In the genomic region with DNA sequence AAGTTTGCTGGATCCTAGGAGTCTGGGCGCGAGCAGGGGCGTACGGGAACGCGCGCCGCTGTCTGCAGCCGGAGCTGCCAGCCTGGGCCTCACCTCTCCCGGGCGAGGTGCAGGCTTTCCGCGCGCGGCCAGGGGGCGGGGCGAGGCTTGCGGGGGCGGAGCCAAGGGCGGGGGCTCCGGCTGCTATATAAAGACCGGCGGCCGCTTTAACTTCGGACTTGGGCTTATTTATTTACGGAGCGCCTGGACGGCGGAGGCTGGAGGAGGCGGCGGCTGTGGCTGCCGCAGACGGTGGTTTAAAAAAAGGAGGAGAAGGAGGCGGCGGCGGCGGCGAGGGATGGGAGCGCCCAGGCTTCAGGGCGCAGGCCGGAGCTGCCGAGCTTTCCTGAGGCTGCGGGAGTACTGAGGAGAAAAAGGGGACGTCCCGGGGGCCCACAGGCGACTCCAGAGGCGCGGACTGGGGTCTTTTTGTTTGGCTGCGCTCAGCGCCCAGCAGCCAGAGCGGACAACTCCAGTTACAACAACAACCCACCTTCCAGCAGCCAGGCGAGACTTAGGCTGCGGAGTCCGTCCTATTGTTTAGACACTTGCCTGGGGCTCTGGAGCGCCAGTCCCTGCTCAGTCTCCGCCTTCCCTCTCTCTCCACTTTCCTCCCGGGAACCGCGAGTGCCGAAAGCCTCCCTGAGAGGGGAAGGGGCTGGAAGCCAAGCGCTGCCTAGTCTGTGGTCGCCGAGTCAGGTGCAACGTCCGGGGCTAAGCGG, we compare ENCODE assay signal across 8 mouse cellular contexts. TPM values are rescaled to one million over a fixed set of nuclear protein-coding genes. Genes with fewer than 3 reads are reported as not detected.
A peak's percentile ranks its signal among the peaks of the same experiment; 100 is the strongest.
DNase-seq lines count a peak whose midpoint lies in the region; ATAC-seq lines count a peak whose summit lies in the region.

Slit2 (plus strand) TSS at position 198 of the 761 bp plus-strand sequence.

- H3K4me3 ChIP-seq in hindbrain, embryonic 16.5 days (ENCODE audit: low read length) = peak within 1 kb of the TSS; percentile 74
- peak within 1 kb of the TSS; percentile 93 for H3K4me3 ChIP-seq in megakaryocyte, embryonic 14.5 days (replicated peaks)

- peak within 1 kb of the TSS; percentile 67 for H3K27ac ChIP-seq in hindbrain, embryonic 16.5 days (ENCODE audit: low read depth, low read length)

- H3K36me3 ChIP-seq in hindbrain, embryonic 16.5 days (ENCODE audit: control insufficient read depth, insufficient read depth, low read length) = no peaks in the 10 kb centered on the region
- no peaks in the 10 kb centered on the region for H3K36me3 ChIP-seq in megakaryocyte, embryonic 14.5 days (replicated peaks; ENCODE audit: low read length)

- ATAC-seq in hindbrain, embryonic 16.5 days = peak; percentile 82

- peak within 1 kb of the TSS; percentile 88 for H3K4me2 ChIP-seq in hindbrain, embryonic 16.5 days (ENCODE audit: low read length)

- intact Hi-C loops in left cerebral cortex, postnatal 10 days (cut with DNase I) = loop anchor here (10.0 kb wide), 2 partner anchors 142 to 1538 kb away; no protein-coding TSS in a partner anchor

- H3K9ac ChIP-seq in hindbrain, embryonic 16.5 days (ENCODE audit: low read depth, low read length) = peak within 1 kb of the TSS; percentile 83

- no peaks in the 10 kb centered on the region for H3K9me3 ChIP-seq in hindbrain, embryonic 16.5 days (ENCODE audit: control insufficient read depth, low read length)
- no peaks in the 10 kb centered on the region for H3K9me3 ChIP-seq in megakaryocyte, embryonic 14.5 days

- H3K27me3 ChIP-seq in hindbrain, embryonic 16.5 days (replicated peaks; ENCODE audit: control insufficient read depth, insufficient read depth, low read length) = no peaks in the 10 kb centered on the region
- H3K27me3 ChIP-seq in megakaryocyte, embryonic 14.5 days (replicated peaks) = peaks cover 40% of the 10 kb centered on the region

- peaks cover 13% of the 10 kb centered on the region for H3K4me1 ChIP-seq in hindbrain, embryonic 16.5 days (ENCODE audit: control insufficient read depth, insufficient read depth, low read depth, low read length)
- peaks cover 40% of the 10 kb centered on the region for H3K4me1 ChIP-seq in megakaryocyte, embryonic 14.5 days

- DNase-seq in MN1 (ENCODE audit: low spot score) = peak; percentile 79
- DNase-seq in c-Kit-positive CD71-positive TER-119-negative erythroid progenitor cells, embryonic 14.5 days (ENCODE audit: low read depth) = peak; percentile 53
- peak; percentile 47 to 54 for DNase-seq in gastrocnemius, adult 8-10 months (ENCODE audit: low spot score in 2 of 2)
- peak; percentile 51 to 79 for DNase-seq in left cerebral cortex, postnatal 10 days (ENCODE audit: extremely low spot score in 1 of 2, low spot score in 2 of 2)
- DNase-seq in right cerebral cortex, postnatal 14 days = peak; percentile 59
- peak; percentile 89 for DNase-seq in yolk sac, embryonic 10.5 days (ENCODE audit: low spot score)

- WGBS in hindbrain, embryonic 16.5 days = under 1% methylated on average over 60 of the region's 66 CpGs

RNA-seq across cellular contexts. Expression of gene Slit2, which starts in this region (rescaled TPM):
- total RNA-seq in gastrocnemius, adult 8-10 months (2022) = 1 to 10 TPM in 1 of 4 experiments, under 1 TPM in 3; 0.43 to 2.1 (median 0.65) TPM
- 17.8 and 21.9 TPM in 2 replicates for polyA plus RNA-seq in hindbrain, embryonic 16.5 days (2015; fragmentation: Nextera tagmentation; extraction: Ambion mirVana)
- 10 to 100 TPM; 40.8 TPM for total RNA-seq in left cerebral cortex, postnatal 10 days (2021)
- 0.02 TPM in 1 of 2 replicates, not detected in the other for polyA plus RNA-seq in megakaryocyte, embryonic 14.5 days (2012; ENCODE audit: insufficient read depth, low replicate concordance)

Comparison
In these comparisons a context has a peak if more than half of its experiments do, and no peak if none do; other contexts are left out.
1. Peak in every context shown above with its lines: DNase-seq, ATAC-seq, H3K4me3 ChIP-seq and H3K27ac ChIP-seq.
2. RNA of gene Slit2 (total RNA-seq): 40.8 TPM in left cerebral cortex, postnatal 10 days; 0.43 to 2.1 TPM in gastrocnemius, adult 8-10 months; every median in the first group is over 10 times any median in the second.
3. RNA of gene Slit2 (polyA plus RNA-seq): 17.8 to 21.9 TPM in hindbrain, embryonic 16.5 days; 0.02 TPM in megakaryocyte, embryonic 14.5 days; every median in the first group is over 10 times any median in the second.